Mouse (Mus musculus) lung, embryonic 14.5 days (tissue): ENCODE data around the gene Dcst2. TPM values are rescaled to one million over a fixed set of nuclear protein-coding genes. Genes with fewer than 3 reads are reported as not detected.

Experiments used
- ATAC-seq: fragments of 200-750 bp; cut with Nextera tagmentation; 2 replicates; pipeline ENCODE4 v1.8.0; 2017; ENCODE audit warnings: mild to moderate bottlenecking, moderate TSS enrichment, moderate library complexity; ENCODE audit not compliant: insufficient read depth
- DNase-seq: peaks from one replicate; pipeline ENCODE4 v3.0.0-alpha.2; 2015
- H3K27ac ChIP-seq: fragments of 300-500 bp; sonication (generic); 2 replicates; pipeline ENCODE4 v1.5.1; 2014; ENCODE audit warnings: low read depth, mild to moderate bottlenecking, moderate library complexity
- H3K27me3 ChIP-seq: fragments of 300-500 bp; sonication (generic); 2 replicates; pipeline ENCODE4 v1.6.1; 2014; ENCODE audit warnings: low read length, control low read depth; ENCODE audit not compliant: insufficient read depth
- H3K36me3 ChIP-seq: fragments of 300-500 bp; sonication (generic); 2 replicates; pipeline ENCODE4 v1.6.1; 2014; ENCODE audit warnings: control low read depth; ENCODE audit not compliant: insufficient read depth
- H3K4me1 ChIP-seq: fragments of 300-500 bp; sonication (generic); 2 replicates; pipeline ENCODE4 v1.6.1; 2014; ENCODE audit warnings: antibody characterized with exemption, control low read depth; ENCODE audit not compliant: insufficient read depth
- H3K4me2 ChIP-seq: fragments of 300-500 bp; sonication (generic); 2 replicates; pipeline ENCODE4 v1.6.1; 2014; ENCODE audit warnings: mild to moderate bottlenecking
- H3K4me3 ChIP-seq: fragments of 300-500 bp; sonication (generic); 2 replicates; pipeline ENCODE4 v1.5.1; 2014; ENCODE audit warnings: low read depth, low read length
- H3K9ac ChIP-seq: fragments of 300-500 bp; sonication (generic); 2 replicates; pipeline ENCODE4 v1.6.1; 2014
- H3K9me3 ChIP-seq: fragments of 300-500 bp; sonication (generic); 2 replicates; pipeline ENCODE4 v1.6.1; 2016; ENCODE audit warnings: low read depth, low read length, control low read depth
- CTCF ChIP-seq: IDR thresholded peaks from 2 replicates; pipeline ENCODE4 v1.5.1; 2016; ENCODE audit warnings: antibody characterized with exemption, low read depth
- WGBS: fragments of 180-500 bp; shearing (Covaris S2); extraction: QIAGEN DNeasy Blood & Tissue Kit; methylation state at CpG from one replicate; pipeline ENCODE4 v1.1.7; 2014; 5-methylcytosine and 5-hydroxymethylcytosine counted together
- polyA plus RNA-seq: library from polyadenylated mRNA; unstranded; fragments of >200 nt; fragmentation: Nextera tagmentation; extraction: Ambion mirVana; gene quantifications from 2 replicates; pipeline ENCODE4 v1.2.1, GENCODE M21; 2014

Dcst2 gene
- polyA plus RNA-seq, 1 experiment from 2014 or later: 0.17 TPM

DNA sequence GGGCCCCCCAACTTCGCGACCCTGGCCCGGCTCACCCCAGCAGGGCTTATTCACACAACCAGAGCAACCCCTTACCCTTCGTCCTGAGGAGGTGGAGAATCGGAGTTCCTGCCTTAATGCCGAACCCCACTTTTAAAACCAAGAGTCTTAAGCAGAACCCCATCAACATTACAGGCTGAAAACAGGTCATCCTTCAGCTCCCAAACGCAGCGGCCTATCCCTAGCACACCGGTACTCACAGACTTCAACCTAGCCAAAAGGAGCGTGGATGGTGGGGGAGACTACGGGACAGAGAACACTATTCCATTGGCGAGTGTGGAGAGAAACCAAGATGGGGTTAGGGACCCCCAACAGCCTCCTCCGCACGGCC, 39.7 kb upstream of the Dcst2 start:
- peaks cover 55% of the 10 kb centered on the region for H3K27me3 ChIP-seq
- WGBS: 2% methylated on average over 14 of the region's 14 CpGs

DNA sequence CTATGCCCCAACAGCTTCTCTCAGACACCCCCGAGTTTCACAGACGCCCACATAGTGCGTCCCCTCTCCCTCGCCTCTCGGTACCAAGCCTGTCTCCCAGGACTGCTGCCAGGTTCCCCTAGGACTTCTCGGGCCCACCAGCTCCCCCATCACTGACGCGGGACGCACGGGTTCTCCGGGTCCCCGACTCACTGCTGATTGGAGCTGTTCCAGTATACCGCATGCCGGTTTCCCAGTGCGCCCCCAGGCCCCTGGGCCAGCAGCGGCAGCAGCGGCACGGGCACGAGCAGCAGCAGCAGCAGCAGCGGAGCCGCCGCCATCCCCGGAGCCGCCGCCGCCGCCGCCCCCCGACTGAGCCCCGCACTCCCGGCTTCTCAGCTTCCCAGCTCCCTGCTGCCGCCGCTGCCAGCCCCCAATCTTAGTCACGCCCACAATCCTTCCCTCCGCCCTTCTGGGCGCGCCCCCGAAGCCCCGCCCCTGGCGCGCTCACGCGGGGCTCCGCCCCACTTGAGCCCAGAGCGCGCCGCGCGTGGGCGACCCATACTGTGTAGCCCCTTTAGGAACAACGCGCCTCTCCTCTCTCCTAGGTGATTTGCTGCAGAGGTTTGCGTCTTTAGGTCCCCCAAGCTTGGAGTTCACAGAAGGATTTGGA, 39.1 kb upstream of the Dcst2 start, which contains the start of gene Efna3:
TSS of gene Efna3 (minus strand) at position 452 of the 652 bp plus-strand sequence.
- WGBS: under 1% methylated on average over 53 of the region's 53 CpGs
- Histone ChIP-seq H3K4me3 (peak within 1 kb of the TSS; percentile 61), H3K4me1 (peaks cover 25% of the 10 kb centered on the region), H3K9ac (peak within 1 kb of the TSS; percentile 56), H3K36me3 (no peaks in the 10 kb centered on the region), H3K27me3 (peaks cover 53% of the 10 kb centered on the region), H3K27ac (no peak within 1 kb of the TSS), H3K4me2 (peak within 1 kb of the TSS; percentile 98), H3K9me3 (no peaks in the 10 kb centered on the region)
- ATAC-seq (peak; percentile 23), DNase-seq (peak; percentile 90)
- no peak for TF ChIP-seq CTCF

More for the DNA sequence above, 39.7 kb upstream of the Dcst2 start:
- no peaks in the 10 kb centered on the region for H3K9me3 ChIP-seq
- no peak for DNase-seq
- no peaks in the 10 kb centered on the region for H3K36me3 ChIP-seq
- H3K9ac ChIP-seq: peak overlapping the region; percentile 56
- TF ChIP-seq CTCF: no peak
- H3K4me2 ChIP-seq: peak overlapping the region; percentile 98
- no peak overlapping the region for H3K27ac ChIP-seq
- H3K4me1 ChIP-seq: peaks cover 25% of the 10 kb centered on the region
- peak overlapping the region; percentile 61 for H3K4me3 ChIP-seq
- peak; percentile 4; the same call in 1 of the 2 replicates for ATAC-seq

DNA sequence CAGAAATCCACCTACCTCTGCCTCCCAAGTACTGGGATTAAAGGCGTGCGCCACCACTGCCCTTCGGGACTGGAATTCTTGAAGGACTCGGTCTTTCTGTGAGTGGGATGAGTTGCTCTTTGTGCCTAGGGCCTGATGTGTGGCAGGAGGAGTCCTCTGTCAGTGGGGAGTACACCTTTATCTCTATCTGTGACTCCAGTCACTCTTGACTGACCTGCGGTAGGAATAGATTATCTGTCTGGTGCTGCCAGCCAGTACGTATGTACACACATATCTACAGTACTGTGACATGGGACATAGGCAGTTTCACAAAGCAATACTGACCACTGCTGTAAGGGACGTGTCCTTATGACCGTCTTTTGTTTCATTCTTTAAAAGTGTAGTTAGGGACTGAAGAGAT, 35.9 kb upstream of the Dcst2 start:
- no peak overlapping the region for H3K4me2 ChIP-seq
- H3K9ac ChIP-seq: no peak overlapping the region
- ATAC-seq: no peak
- no peak overlapping the region for H3K27ac ChIP-seq
- H3K36me3 ChIP-seq: no peaks in the 10 kb centered on the region
- no peak for DNase-seq
- no peak overlapping the region for H3K4me3 ChIP-seq
- TF ChIP-seq CTCF: no peak
- 89% methylated on average over 8 of the region's 8 CpGs for WGBS
- peaks cover 13% of the 10 kb centered on the region for H3K4me1 ChIP-seq
- no peaks in the 10 kb centered on the region for H3K9me3 ChIP-seq
- peaks cover 21% of the 10 kb centered on the region for H3K27me3 ChIP-seq

DNA sequence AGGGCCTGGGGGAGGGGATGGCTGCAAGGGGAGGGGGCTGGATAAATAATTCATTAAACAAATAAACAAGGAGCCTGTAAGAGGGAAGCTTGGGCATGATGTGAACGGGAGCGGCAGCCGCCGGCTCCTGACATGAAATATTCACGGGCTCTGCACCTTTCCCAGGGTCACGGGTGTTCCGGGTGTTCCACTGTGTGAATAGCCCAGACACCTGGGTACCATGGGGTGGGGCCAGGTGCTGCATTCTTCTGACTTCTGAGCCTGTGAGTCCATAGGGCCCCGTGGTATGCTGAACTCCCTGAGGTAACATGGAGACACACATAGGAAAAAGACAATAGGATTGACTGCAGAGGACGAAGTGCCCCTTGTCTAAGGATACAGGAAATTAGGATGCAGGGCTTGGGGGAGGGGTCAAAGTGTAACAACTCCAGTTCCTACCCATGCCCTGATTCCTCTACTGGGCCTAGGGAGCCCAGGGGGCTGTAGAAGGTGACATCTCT, 34.4 kb upstream of the Dcst2 start:
- Histone ChIP-seq H3K4me1 (no peaks in the 10 kb centered on the region), H3K27me3 (peaks cover 5% of the 10 kb centered on the region), H3K27ac (no peak overlapping the region), H3K4me2 (no peak overlapping the region), H3K9me3 (no peaks in the 10 kb centered on the region), H3K9ac (no peak overlapping the region), H3K36me3 (no peaks in the 10 kb centered on the region), H3K4me3 (no peak overlapping the region)
- WGBS: 28% methylated on average over 9 of the region's 9 CpGs
- no peak for ATAC-seq
- no peak for TF ChIP-seq CTCF
- DNase-seq: no peak

DNA sequence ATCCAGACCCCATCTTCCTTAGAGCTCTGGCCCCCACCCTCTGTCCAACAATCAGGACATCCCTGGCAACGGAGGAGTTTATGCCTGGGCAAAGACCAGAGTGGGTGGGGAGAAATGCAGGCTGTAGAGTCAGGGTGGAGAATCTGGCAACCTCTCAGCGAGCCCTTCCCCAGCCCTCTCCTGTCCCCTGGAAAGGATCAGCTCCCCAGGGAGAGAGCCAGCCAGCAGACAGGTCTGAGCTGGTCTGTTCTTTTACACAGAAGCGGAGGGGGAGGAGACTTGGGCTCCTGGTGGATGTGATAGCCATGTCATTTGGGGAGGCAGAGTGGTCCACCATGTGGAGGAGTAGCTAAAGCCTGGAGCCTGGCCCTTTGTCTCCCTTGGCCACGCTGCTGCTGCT, 33.2 kb upstream of the Dcst2 start:
- 23% methylated on average over 4 of the region's 4 CpGs for WGBS
- Histone ChIP-seq H3K9me3 (no peaks in the 10 kb centered on the region), H3K4me1 (no peaks in the 10 kb centered on the region), H3K9ac (no peak overlapping the region), H3K4me3 (no peak overlapping the region), H3K4me2 (no peak overlapping the region), H3K36me3 (peaks cover 8% of the 10 kb centered on the region), H3K27ac (no peak overlapping the region), H3K27me3 (no peaks in the 10 kb centered on the region; the same call in 1 of the 2 replicates)
- DNase-seq: no peak
- ATAC-seq: 0 out of 2 replicates have a peak, but pooled peaks have one; percentile 39
- no peak for TF ChIP-seq CTCF

DNA sequence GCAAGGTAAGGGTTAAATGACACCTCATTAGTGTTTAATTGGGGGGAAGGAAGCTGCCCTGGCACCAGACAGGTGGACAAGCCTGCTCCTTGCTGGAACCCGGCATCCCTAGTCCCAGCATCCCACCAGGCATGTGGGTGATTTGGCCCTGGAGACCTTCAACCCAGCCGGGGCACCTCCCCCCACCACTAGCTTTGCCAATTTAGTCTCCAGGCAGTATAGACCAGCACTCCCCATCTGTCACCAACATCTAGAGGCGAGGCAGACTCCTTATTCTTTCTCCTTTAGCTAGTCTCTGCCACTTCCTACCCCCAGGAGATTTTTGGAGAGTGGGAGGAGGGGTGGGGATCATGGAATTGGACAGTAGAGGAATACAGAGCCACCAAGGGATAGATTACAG, 31.4 kb upstream of the Dcst2 start:
- Histone ChIP-seq H3K4me2 (no peak overlapping the region), H3K9ac (no peak overlapping the region), H3K9me3 (no peaks in the 10 kb centered on the region), H3K27me3 (no peaks in the 10 kb centered on the region; the same call in 1 of the 2 replicates), H3K4me1 (no peaks in the 10 kb centered on the region), H3K36me3 (peaks cover 25% of the 10 kb centered on the region), H3K27ac (no peak overlapping the region), H3K4me3 (no peak overlapping the region)
- no peak for ATAC-seq
- no peak for TF ChIP-seq CTCF
- whole genome bisulfite sequencing: 40% methylated on average over 3 of the region's 3 CpGs
- DNase-seq: no peak

DNA sequence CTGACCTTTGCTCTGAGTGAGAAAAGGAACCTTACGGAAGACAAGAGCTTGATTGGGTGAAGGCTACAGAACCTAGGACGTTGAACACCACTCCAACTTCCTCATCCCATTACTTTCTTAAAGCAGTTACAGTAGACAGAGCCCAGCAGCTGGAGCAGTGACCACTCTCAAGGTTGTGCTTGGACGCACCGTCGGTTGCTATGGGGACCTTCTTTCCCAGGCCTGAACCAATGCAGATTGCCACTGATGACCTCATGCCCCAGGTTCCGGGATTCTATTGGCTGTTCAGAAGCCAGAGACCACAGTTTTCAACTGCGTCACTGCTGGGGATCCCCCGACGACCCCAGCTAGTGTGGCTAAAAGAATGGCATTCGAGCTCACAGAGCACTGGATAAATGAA, 30.8 kb upstream of the Dcst2 start:
- peak; percentile 37 for DNase-seq
- Histone ChIP-seq H3K9me3 (no peaks in the 10 kb centered on the region), H3K4me3 (no peak overlapping the region), H3K9ac (no peak overlapping the region), H3K27me3 (no peaks in the 10 kb centered on the region; the same call in 1 of the 2 replicates), H3K27ac (no peak overlapping the region), H3K36me3 (peaks cover 25% of the 10 kb centered on the region), H3K4me1 (0 out of 2 replicates have a peak, but pooled peaks cover 2% of the 10 kb centered on the region), H3K4me2 (no peak overlapping the region)
- 20% methylated on average over 10 of the region's 10 CpGs for WGBS
- ATAC-seq: no peak
- no peak for TF ChIP-seq CTCF
